Mouse (Mus musculus): ENCODE measurements around the gene Cdk9. TPM values are rescaled to one million over a fixed set of nuclear protein-coding genes. Genes with fewer than 3 reads are reported as not detected.

The Cdk9 gene
- polyA plus RNA-seq, 1 experiment = 109 TPM

- peaks cover 4% of the 10 kb centered on the region; the same call in 1 of the 2 replicates for H3K36me3 ChIP-seq (ENCODE audit: control insufficient read depth, insufficient read depth, low read length, poor library complexity, severe bottlenecking)
- H3K4me3 ChIP-seq (ENCODE audit: low read depth, low read length) = peak overlapping the region; percentile 23; the same call in 1 of the 2 replicates
- TF ChIP-seq EP300 (IDR thresholded peaks at IDR 0.05; ENCODE audit: insufficient read depth, low read depth, low read length) = no peak
- no peak for TF ChIP-seq CTCF (IDR thresholded peaks at IDR 0.05; ENCODE audit: low read depth, low read length)
- TF ChIP-seq POLR2A (IDR thresholded peaks at IDR 0.05; ENCODE audit: insufficient read depth, low read length) = no peak
- H3K4me1 ChIP-seq (ENCODE audit: control insufficient read depth, insufficient read depth, low read length) = peaks cover 7% of the 10 kb centered on the region
- no peak overlapping the region for H3K27ac ChIP-seq (ENCODE audit: insufficient read depth, low read length)
- H3K9ac ChIP-seq (ENCODE audit: low read depth, poor library complexity, severe bottlenecking) = peak overlapping the region; percentile 84; the same call in 1 of the 2 replicates
- no peaks in the 10 kb centered on the region for H3K9me3 ChIP-seq (replicated peaks; ENCODE audit: control insufficient read depth, insufficient read depth, low read length, poor library complexity, severe bottlenecking)
- no peaks in the 10 kb centered on the region for H3K27me3 ChIP-seq (ENCODE audit: control insufficient read depth, insufficient read depth, low read length, poor library complexity, severe bottlenecking)
Observed at GRCm38 (mm10) chr2:32692496-32692895, 20.4 kb downstream of the Cdk9 start.

GRCm38 (mm10) chr2:32691041-32691440, 21.8 kb downstream of the Cdk9 start:
- no peak overlapping the region for H3K9ac ChIP-seq (ENCODE audit: low read depth, poor library complexity, severe bottlenecking)
- H3K36me3 ChIP-seq (ENCODE audit: control insufficient read depth, insufficient read depth, low read length, poor library complexity, severe bottlenecking) = peaks cover 9% of the 10 kb centered on the region
- H3K4me1 ChIP-seq (ENCODE audit: control insufficient read depth, insufficient read depth, low read length) = peaks cover 7% of the 10 kb centered on the region
- H3K4me3 ChIP-seq (ENCODE audit: low read depth, low read length) = peak overlapping the region; percentile 26
- TF ChIP-seq POLR2A (IDR thresholded peaks at IDR 0.05; ENCODE audit: insufficient read depth, low read length) (no peak), CTCF (IDR thresholded peaks at IDR 0.05; ENCODE audit: low read depth, low read length) (no peak), EP300 (IDR thresholded peaks at IDR 0.05; ENCODE audit: insufficient read depth, low read depth, low read length) (no peak)
- no peaks in the 10 kb centered on the region for H3K9me3 ChIP-seq (replicated peaks; ENCODE audit: control insufficient read depth, insufficient read depth, low read length, poor library complexity, severe bottlenecking)
- H3K27ac ChIP-seq (ENCODE audit: insufficient read depth, low read length) = no peak overlapping the region
- H3K27me3 ChIP-seq (ENCODE audit: control insufficient read depth, insufficient read depth, low read length, poor library complexity, severe bottlenecking) = no peaks in the 10 kb centered on the region

GRCm38 (mm10) chr2:32689420-32689819, 23.5 kb downstream of the Cdk9 start:
- Histone ChIP-seq H3K4me3 (ENCODE audit: low read depth, low read length) (no peak overlapping the region), H3K36me3 (ENCODE audit: control insufficient read depth, insufficient read depth, low read length, poor library complexity, severe bottlenecking) (peaks cover 26% of the 10 kb centered on the region), H3K27me3 (ENCODE audit: control insufficient read depth, insufficient read depth, low read length, poor library complexity, severe bottlenecking) (no peaks in the 10 kb centered on the region), H3K4me1 (ENCODE audit: control insufficient read depth, insufficient read depth, low read length) (peaks cover 7% of the 10 kb centered on the region), H3K27ac (ENCODE audit: insufficient read depth, low read length) (no peak overlapping the region), H3K9me3 (replicated peaks; ENCODE audit: control insufficient read depth, insufficient read depth, low read length, poor library complexity, severe bottlenecking) (no peaks in the 10 kb centered on the region), H3K9ac (ENCODE audit: low read depth, poor library complexity, severe bottlenecking) (no peak overlapping the region)
- TF ChIP-seq POLR2A (IDR thresholded peaks at IDR 0.05; ENCODE audit: insufficient read depth, low read length) (no peak), EP300 (IDR thresholded peaks at IDR 0.05; ENCODE audit: insufficient read depth, low read depth, low read length) (peak; percentile 53; the same call in 1 of the 2 replicates), CTCF (IDR thresholded peaks at IDR 0.05; ENCODE audit: low read depth, low read length) (peak; percentile 100)

GRCm38 (mm10) chr2:32687562-32687961, 25.3 kb downstream of the Cdk9 start:
- no peaks in the 10 kb centered on the region for H3K27me3 ChIP-seq (ENCODE audit: control insufficient read depth, insufficient read depth, low read length, poor library complexity, severe bottlenecking)
- no peaks in the 10 kb centered on the region for H3K9me3 ChIP-seq (replicated peaks; ENCODE audit: control insufficient read depth, insufficient read depth, low read length, poor library complexity, severe bottlenecking)
- H3K9ac ChIP-seq (ENCODE audit: low read depth, poor library complexity, severe bottlenecking) = no peak overlapping the region
- no peak overlapping the region for H3K27ac ChIP-seq (ENCODE audit: insufficient read depth, low read length)
- TF ChIP-seq EP300 (IDR thresholded peaks at IDR 0.05; ENCODE audit: insufficient read depth, low read depth, low read length) (no peak), POLR2A (IDR thresholded peaks at IDR 0.05; ENCODE audit: insufficient read depth, low read length) (no peak), CTCF (IDR thresholded peaks at IDR 0.05; ENCODE audit: low read depth, low read length) (no peak)
- no peak overlapping the region for H3K4me3 ChIP-seq (ENCODE audit: low read depth, low read length)
- H3K4me1 ChIP-seq (ENCODE audit: control insufficient read depth, insufficient read depth, low read length) = peaks cover 5% of the 10 kb centered on the region
- peaks cover 34% of the 10 kb centered on the region for H3K36me3 ChIP-seq (ENCODE audit: control insufficient read depth, insufficient read depth, low read length, poor library complexity, severe bottlenecking)

- Histone ChIP-seq H3K9me3 (replicated peaks; ENCODE audit: control insufficient read depth, insufficient read depth, low read length, poor library complexity, severe bottlenecking) (no peaks in the 10 kb centered on the region), H3K27me3 (ENCODE audit: control insufficient read depth, insufficient read depth, low read length, poor library complexity, severe bottlenecking) (no peaks in the 10 kb centered on the region), H3K4me1 (ENCODE audit: control insufficient read depth, insufficient read depth, low read length) (peaks cover 3% of the 10 kb centered on the region), H3K36me3 (ENCODE audit: control insufficient read depth, insufficient read depth, low read length, poor library complexity, severe bottlenecking) (peaks cover 34% of the 10 kb centered on the region), H3K9ac (ENCODE audit: low read depth, poor library complexity, severe bottlenecking) (no peak overlapping the region), H3K27ac (ENCODE audit: insufficient read depth, low read length) (no peak overlapping the region), H3K4me3 (ENCODE audit: low read depth, low read length) (no peak overlapping the region)
- TF ChIP-seq EP300 (IDR thresholded peaks at IDR 0.05; ENCODE audit: insufficient read depth, low read depth, low read length) (no peak), CTCF (IDR thresholded peaks at IDR 0.05; ENCODE audit: low read depth, low read length) (no peak), POLR2A (IDR thresholded peaks at IDR 0.05; ENCODE audit: insufficient read depth, low read length) (no peak)
Observed at GRCm38 (mm10) chr2:32686640-32687039, 26.2 kb downstream of the Cdk9 start.

- H3K36me3 ChIP-seq (ENCODE audit: control insufficient read depth, insufficient read depth, low read length, poor library complexity, severe bottlenecking) = peaks cover 34% of the 10 kb centered on the region
- no peak overlapping the region for H3K27ac ChIP-seq (ENCODE audit: insufficient read depth, low read length)
- H3K4me3 ChIP-seq (ENCODE audit: low read depth, low read length) = no peak overlapping the region
- no peak overlapping the region for H3K9ac ChIP-seq (ENCODE audit: low read depth, poor library complexity, severe bottlenecking)
- peaks cover 3% of the 10 kb centered on the region for H3K4me1 ChIP-seq (ENCODE audit: control insufficient read depth, insufficient read depth, low read length)
- H3K27me3 ChIP-seq (ENCODE audit: control insufficient read depth, insufficient read depth, low read length, poor library complexity, severe bottlenecking) = no peaks in the 10 kb centered on the region
- no peak for TF ChIP-seq EP300 (IDR thresholded peaks at IDR 0.05; ENCODE audit: insufficient read depth, low read depth, low read length)
- TF ChIP-seq POLR2A (IDR thresholded peaks at IDR 0.05; ENCODE audit: insufficient read depth, low read length) = no peak
- TF ChIP-seq CTCF (IDR thresholded peaks at IDR 0.05; ENCODE audit: low read depth, low read length) = no peak
- no peaks in the 10 kb centered on the region for H3K9me3 ChIP-seq (replicated peaks; ENCODE audit: control insufficient read depth, insufficient read depth, low read length, poor library complexity, severe bottlenecking)
Observed at GRCm38 (mm10) chr2:32685807-32686206, 27.1 kb downstream of the Cdk9 start.

Data from ES-Bruce4 (cell line).